Comparison of ENCODE assay signal across 21 mouse cellular contexts in genomic region chr5:37046791-37047190, GRCm38 (mm10). TPM values are rescaled to one million over a fixed set of nuclear protein-coding genes. Genes with fewer than 3 reads are reported as not detected.
DNase-seq lines count a peak whose midpoint lies in the region; ATAC-seq and TF ChIP-seq lines count a peak whose summit lies in the region.
"Had no signal": no experiment of that assay in that cellular context is flagged by ENCODE, and none has a peak within 500 bp of the region (broad histone marks: within the 10 kb centered on the region; RNA-seq: fewer than 3 reads in every experiment).

No protein-coding gene starts in this region.

- no peak overlapping the region for H3K4me2 ChIP-seq in forebrain, postnatal 0 days (ENCODE audit: low read depth)
- H3K4me2 ChIP-seq in forebrain, embryonic 11.5 days (ENCODE audit: low read depth, low read length, severe bottlenecking) = no peak overlapping the region
- H3K4me2 ChIP-seq: heart, embryonic 11.5 days; neural tube, embryonic 13.5 days; stomach, embryonic 15.5 days had no signal

- H3K27me3 ChIP-seq in forebrain, postnatal 0 days (ENCODE audit: insufficient read depth, low read length) = no peaks in the 10 kb centered on the region
- no peaks in the 10 kb centered on the region for H3K27me3 ChIP-seq in forebrain, embryonic 11.5 days (ENCODE audit: control insufficient read depth, insufficient read depth, low read length)
- no peaks in the 10 kb centered on the region for H3K27me3 ChIP-seq in spleen, adult 2 months (ENCODE audit: control insufficient read depth, insufficient read depth, low read length)
- no peaks in the 10 kb centered on the region for H3K27me3 ChIP-seq in heart, adult 2 months (ENCODE audit: control insufficient read depth, insufficient read depth, low read length)
- H3K27me3 ChIP-seq: neural tube, embryonic 13.5 days; stomach, embryonic 15.5 days had no signal

- TF ChIP-seq CTCF in forebrain, postnatal 0 days (IDR thresholded peaks at IDR 0.05; ENCODE audit: low read depth) = no peak
- TF ChIP-seq CTCF in spleen, adult 2 months (IDR thresholded peaks at IDR 0.05; ENCODE audit: extremely low read depth, insufficient read depth, insufficient read length, insufficient replicate concordance) = no peak
- no peak for TF ChIP-seq CTCF in heart, adult 2 months (IDR thresholded peaks at IDR 0.05)

- no peak overlapping the region for H3K9ac ChIP-seq in forebrain, postnatal 0 days
- H3K9ac ChIP-seq in forebrain, embryonic 11.5 days (ENCODE audit: low read length) = no peak overlapping the region
- no peak overlapping the region for H3K9ac ChIP-seq in heart, adult 2 months (ENCODE audit: low read depth, low read length)
- H3K9ac ChIP-seq: neural tube, embryonic 13.5 days; stomach, embryonic 15.5 days had no signal

- H3K79me2 ChIP-seq in heart, adult 2 months (replicated peaks; ENCODE audit: control insufficient read depth, insufficient read depth, low read length) = no peaks in the 10 kb centered on the region

- no peaks in the 10 kb centered on the region for H3K36me3 ChIP-seq in forebrain, postnatal 0 days (ENCODE audit: insufficient read depth)
- H3K36me3 ChIP-seq in forebrain, embryonic 11.5 days (ENCODE audit: control insufficient read depth, insufficient read depth, low read length) = no peaks in the 10 kb centered on the region
- no peaks in the 10 kb centered on the region for H3K36me3 ChIP-seq in spleen, adult 2 months (ENCODE audit: control insufficient read depth, insufficient read depth, low read length)
- no peaks in the 10 kb centered on the region for H3K36me3 ChIP-seq in heart, adult 2 months (ENCODE audit: control insufficient read depth, insufficient read depth, low read length)
- H3K36me3 ChIP-seq: embryonic facial prominence, embryonic 10.5 days; G1E; neural tube, embryonic 13.5 days; stomach, embryonic 15.5 days had no signal

- peak; percentile 38 for DNase-seq in forebrain, postnatal 0 days
- no peak for DNase-seq in forebrain, embryonic 11.5 days (ENCODE audit: low spot score)
- no peak for DNase-seq in spleen, adult 2 months (ENCODE audit: low read depth in 1 of 2, low spot score in 2 of 2)
- no peak for DNase-seq in spleen, adult 12 weeks (ENCODE audit: low spot score)
- peak; percentile 56 to 69 for DNase-seq in thymus, adult 18-20 months
- DNase-seq in heart, adult 2 months = no peak
- DNase-seq: adrenal gland, postnatal 36 days; cerebellum, postnatal 25 days; kidney, adult 2 months; lung, adult 18-20 months; right cerebral cortex, postnatal 4 days had no signal

- WGBS in forebrain, postnatal 0 days = 52% methylated on average over 5 of the region's 5 CpGs
- 56% methylated on average over 5 of the region's 5 CpGs for WGBS in forebrain, embryonic 11.5 days
- WGBS in spleen, adult 2 months = 7% methylated on average over 5 of the region's 5 CpGs
- 27% methylated on average over 5 of the region's 5 CpGs for WGBS in heart, adult 2 months

- intact Hi-C loops in heart, adult 2 months (cut with DNase I) = no loop called here

- peak overlapping the region; percentile 74 for H3K27ac ChIP-seq in forebrain, postnatal 0 days (ENCODE audit: low read depth, low read length)
- no peak overlapping the region for H3K27ac ChIP-seq in forebrain, embryonic 11.5 days (ENCODE audit: low read depth, low read length)
- peak overlapping the region; percentile 83 for H3K27ac ChIP-seq in spleen, adult 2 months (ENCODE audit: insufficient read depth, low read length)
- no peak overlapping the region for H3K27ac ChIP-seq in heart, adult 2 months
- H3K27ac ChIP-seq: embryonic facial prominence, embryonic 10.5 days; neural tube, embryonic 13.5 days; stomach, embryonic 15.5 days had no signal

- TF ChIP-seq EP300 in heart, adult 2 months (IDR thresholded peaks at IDR 0.05; ENCODE audit: insufficient read depth, low read depth, low read length) = no peak

- peaks cover 12% of the 10 kb centered on the region; the same call in 1 of the 2 replicates for H3K4me1 ChIP-seq in forebrain, postnatal 0 days (ENCODE audit: insufficient read depth)
- H3K4me1 ChIP-seq in forebrain, embryonic 11.5 days (replicated peaks; ENCODE audit: control insufficient read depth, insufficient read depth, low read length) = 0 out of 2 replicates have a peak, but pooled peaks cover 3% of the 10 kb centered on the region
- H3K4me1 ChIP-seq in spleen, adult 2 months (ENCODE audit: control insufficient read depth, insufficient read depth, insufficient read length) = peaks cover 57% of the 10 kb centered on the region
- no peaks in the 10 kb centered on the region for H3K4me1 ChIP-seq in heart, adult 2 months (ENCODE audit: control insufficient read depth, insufficient read depth, low read length)
- H3K4me1 ChIP-seq: stomach, embryonic 15.5 days had no signal

- ATAC-seq in forebrain, postnatal 0 days = peak; percentile 50
- ATAC-seq in forebrain, embryonic 11.5 days (replicated peaks; ENCODE audit: low FRiP score) = no peak
- no peak for ATAC-seq in megakaryocyte, adult 5-6 weeks (ENCODE audit: poor library complexity, severe bottlenecking)

- H3K9me3 ChIP-seq in forebrain, postnatal 0 days (ENCODE audit: low read length) = no peaks in the 10 kb centered on the region
- no peaks in the 10 kb centered on the region for H3K9me3 ChIP-seq in forebrain, embryonic 11.5 days (ENCODE audit: control insufficient read depth, low read length)
- H3K9me3 ChIP-seq: embryonic facial prominence, embryonic 10.5 days; neural tube, embryonic 13.5 days; stomach, embryonic 15.5 days had no signal

- H3K4me3 ChIP-seq in forebrain, postnatal 0 days (ENCODE audit: low read depth, low read length) = no peak overlapping the region
- H3K4me3 ChIP-seq in forebrain, embryonic 11.5 days (ENCODE audit: low read depth, low read length) = no peak overlapping the region
- peak overlapping the region; percentile 56; the same call in 1 of the 2 replicates for H3K4me3 ChIP-seq in spleen, adult 2 months (ENCODE audit: extremely low read depth, insufficient read depth, insufficient read length)
- H3K4me3 ChIP-seq in heart, adult 2 months = no peak overlapping the region
- H3K4me3 ChIP-seq: embryonic facial prominence, embryonic 10.5 days; neural tube, embryonic 13.5 days; stomach, embryonic 15.5 days had no signal

- no peak for TF ChIP-seq POLR2A in spleen, adult 2 months (IDR thresholded peaks at IDR 0.05; ENCODE audit: low read depth, low read length)
- no peak for TF ChIP-seq POLR2A in heart, adult 2 months (IDR thresholded peaks at IDR 0.05; ENCODE audit: insufficient read depth, low read depth, low read length)

RNA-seq across cellular contexts. Expression of gene Gm1043, which starts 38.4 kb away (rescaled TPM):
- 22.1 and 26.4 TPM in 2 replicates for total RNA-seq in forebrain, postnatal 0 days (2014; rRNA removed)
- polyA plus RNA-seq in forebrain, postnatal 0 days (2015; fragmentation: Nextera tagmentation; extraction: Ambion mirVana) = 1.1 and 1.4 TPM in 2 replicates
- 0.03 and 0.07 TPM in 2 replicates for polyA plus RNA-seq in forebrain, embryonic 11.5 days (2014; fragmentation: Nextera tagmentation; extraction: Ambion mirVana)
- 2.7 and 3.0 TPM in 2 replicates for polyA plus RNA-seq in spleen, adult 2 months (2012; rRNA removed)
- not detected for total RNA-seq in heart, adult 2 months (2021)
- polyA plus RNA-seq in heart, adult 2 months (2012; rRNA removed) = not detected in 2 replicates
- total RNA-seq in megakaryocyte, adult 5-6 weeks (2015) = not detected in 2 replicates
- total RNA-seq in megakaryocyte, adult 5-6 weeks (2017) = 0.20 TPM in 1 of 2 replicates, not detected in the other
- total RNA-seq: gastrocnemius, postnatal 4 days; heart, postnatal 25 days; liver, adult 2 months had no signal
- polyA plus RNA-seq: C2C12; embryonic facial prominence, embryonic 10.5 days; G1E; heart, embryonic 11.5 days had no signal

RNA-seq across cellular contexts. Expression of gene Wfs1, which starts 57.8 kb away (rescaled TPM):
- 9.6 and 12.9 TPM in 2 replicates for total RNA-seq in forebrain, postnatal 0 days (2014; rRNA removed)
- 10.3 and 16.9 TPM in 2 replicates for polyA plus RNA-seq in forebrain, postnatal 0 days (2015; fragmentation: Nextera tagmentation; extraction: Ambion mirVana)
- 8.8 and 9.3 TPM in 2 replicates for polyA plus RNA-seq in forebrain, embryonic 11.5 days (2014; fragmentation: Nextera tagmentation; extraction: Ambion mirVana)
- polyA plus RNA-seq in spleen, adult 2 months (2012; rRNA removed) = 7.2 TPM in 2 replicates
- 10 to 100 TPM; 82.3 to 99.7 TPM for total RNA-seq in heart, adult 2 months (2021)
- polyA plus RNA-seq in heart, adult 2 months (2012; rRNA removed) = 72.3 and 73.8 TPM in 2 replicates
- total RNA-seq in megakaryocyte, adult 5-6 weeks (2015) = 5.3 and 5.4 TPM in 2 replicates
- 6.0 and 7.5 TPM in 2 replicates for total RNA-seq in megakaryocyte, adult 5-6 weeks (2017)

Comparison
In these comparisons a context has a peak if more than half of its experiments do, and no peak if none do; other contexts are left out.
1. DNase-seq: peak in forebrain, postnatal 0 days (single experiment) and thymus, adult 18-20 months (2 of 2); none in forebrain, embryonic 11.5 days (single experiment), spleen, adult 2 months (0 of 2), spleen, adult 12 weeks (single experiment) and heart, adult 2 months (0 of 2).
2. H3K27ac ChIP-seq: peak in forebrain, postnatal 0 days (single experiment) and spleen, adult 2 months (single experiment); none in forebrain, embryonic 11.5 days (single experiment) and heart, adult 2 months (single experiment).